Mouse (Mus musculus): ENCODE data around the gene Skap2. TPM values are rescaled to one million over a fixed set of nuclear protein-coding genes. Genes with fewer than 3 reads are reported as not detected.

Gene Skap2
- polyA plus RNA-seq, 1 experiment: 9.1 TPM

- Histone ChIP-seq H3K4me3 (ENCODE audit: extremely low read depth, insufficient read depth, insufficient read length) (no peak overlapping the region), H3K27me3 (ENCODE audit: control insufficient read depth, insufficient read depth, low read length) (no peaks in the 10 kb centered on the region), H3K27ac (ENCODE audit: insufficient read depth, low read length) (0 out of 2 replicates have a peak overlapping the region, but pooled peaks have one; percentile 26), H3K36me3 (ENCODE audit: control insufficient read depth, insufficient read depth, low read length) (no peaks in the 10 kb centered on the region), H3K4me1 (ENCODE audit: control insufficient read depth, insufficient read depth, insufficient read length) (no peaks in the 10 kb centered on the region)
- DNase-seq (ENCODE audit: low read depth in 1 of 2, low spot score in 2 of 2): no peak
- TF ChIP-seq CTCF (IDR thresholded peaks at IDR 0.05; ENCODE audit: extremely low read depth, insufficient read depth, insufficient read length, insufficient replicate concordance) (no peak), POLR2A (IDR thresholded peaks at IDR 0.05; ENCODE audit: low read depth, low read length) (no peak)
- 37% methylated on average over 13 of the region's 13 CpGs for WGBS
These were observed 131.0 kb downstream of the Skap2 start for GRCm38 (mm10) chr6:51881181-51881968.

GRCm38 (mm10) chr6:51880778-51881177 is 131.6 kb downstream of the Skap2 start:
- H3K27ac ChIP-seq (ENCODE audit: insufficient read depth, low read length): 0 out of 2 replicates have a peak overlapping the region, but pooled peaks have one; percentile 26
- no peaks in the 10 kb centered on the region for H3K4me1 ChIP-seq (ENCODE audit: control insufficient read depth, insufficient read depth, insufficient read length)
- 54% methylated on average over 6 of the region's 6 CpGs for WGBS
- H3K4me3 ChIP-seq (ENCODE audit: extremely low read depth, insufficient read depth, insufficient read length): no peak overlapping the region
- DNase-seq (ENCODE audit: low read depth in 1 of 2, low spot score in 2 of 2): no peak
- H3K36me3 ChIP-seq (ENCODE audit: control insufficient read depth, insufficient read depth, low read length): no peaks in the 10 kb centered on the region
- no peak for TF ChIP-seq CTCF (IDR thresholded peaks at IDR 0.05; ENCODE audit: extremely low read depth, insufficient read depth, insufficient read length, insufficient replicate concordance)
- TF ChIP-seq POLR2A (IDR thresholded peaks at IDR 0.05; ENCODE audit: low read depth, low read length): no peak
- no peaks in the 10 kb centered on the region for H3K27me3 ChIP-seq (ENCODE audit: control insufficient read depth, insufficient read depth, low read length)

GRCm38 (mm10) chr6:51878551-51878950 is 133.8 kb downstream of the Skap2 start:
- H3K36me3 ChIP-seq (ENCODE audit: control insufficient read depth, insufficient read depth, low read length): peaks cover 2% of the 10 kb centered on the region; the same call in 1 of the 2 replicates
- no peaks in the 10 kb centered on the region for H3K4me1 ChIP-seq (ENCODE audit: control insufficient read depth, insufficient read depth, insufficient read length)
- no peak overlapping the region for H3K27ac ChIP-seq (ENCODE audit: insufficient read depth, low read length)
- TF ChIP-seq CTCF (IDR thresholded peaks at IDR 0.05; ENCODE audit: extremely low read depth, insufficient read depth, insufficient read length, insufficient replicate concordance) (no peak), POLR2A (IDR thresholded peaks at IDR 0.05; ENCODE audit: low read depth, low read length) (no peak)
- H3K4me3 ChIP-seq (ENCODE audit: extremely low read depth, insufficient read depth, insufficient read length): no peak overlapping the region
- no peak for DNase-seq (ENCODE audit: low read depth in 1 of 2, low spot score in 2 of 2)
- no peaks in the 10 kb centered on the region for H3K27me3 ChIP-seq (ENCODE audit: control insufficient read depth, insufficient read depth, low read length)
- 75% methylated on average over 2 of the region's 2 CpGs for WGBS

GRCm38 (mm10) chr6:51876841-51877553 is 135.4 kb downstream of the Skap2 start:
- H3K4me3 ChIP-seq (ENCODE audit: extremely low read depth, insufficient read depth, insufficient read length): no peak overlapping the region
- 75% methylated on average over 13 of the region's 13 CpGs for WGBS
- TF ChIP-seq CTCF (IDR thresholded peaks at IDR 0.05; ENCODE audit: extremely low read depth, insufficient read depth, insufficient read length, insufficient replicate concordance) (no peak), POLR2A (IDR thresholded peaks at IDR 0.05; ENCODE audit: low read depth, low read length) (no peak)
- no peaks in the 10 kb centered on the region for H3K4me1 ChIP-seq (ENCODE audit: control insufficient read depth, insufficient read depth, insufficient read length)
- no peak for DNase-seq (ENCODE audit: low read depth in 1 of 2, low spot score in 2 of 2)
- H3K27ac ChIP-seq (ENCODE audit: insufficient read depth, low read length): no peak overlapping the region
- no peaks in the 10 kb centered on the region for H3K27me3 ChIP-seq (ENCODE audit: control insufficient read depth, insufficient read depth, low read length)
- peaks cover 2% of the 10 kb centered on the region; the same call in 1 of the 2 replicates for H3K36me3 ChIP-seq (ENCODE audit: control insufficient read depth, insufficient read depth, low read length)

- no peaks in the 10 kb centered on the region for H3K27me3 ChIP-seq (ENCODE audit: control insufficient read depth, insufficient read depth, low read length)
- WGBS: 62% methylated on average over 6 of the region's 6 CpGs
- H3K4me1 ChIP-seq (ENCODE audit: control insufficient read depth, insufficient read depth, insufficient read length): no peaks in the 10 kb centered on the region
- TF ChIP-seq POLR2A (IDR thresholded peaks at IDR 0.05; ENCODE audit: low read depth, low read length): no peak
- TF ChIP-seq CTCF (IDR thresholded peaks at IDR 0.05; ENCODE audit: extremely low read depth, insufficient read depth, insufficient read length, insufficient replicate concordance): no peak
- no peak for DNase-seq (ENCODE audit: low read depth in 1 of 2, low spot score in 2 of 2)
- no peak overlapping the region for H3K4me3 ChIP-seq (ENCODE audit: extremely low read depth, insufficient read depth, insufficient read length)
- H3K36me3 ChIP-seq (ENCODE audit: control insufficient read depth, insufficient read depth, low read length): peaks cover 2% of the 10 kb centered on the region; the same call in 1 of the 2 replicates
- no peak overlapping the region for H3K27ac ChIP-seq (ENCODE audit: insufficient read depth, low read length)
These were observed 136.3 kb downstream of the Skap2 start for GRCm38 (mm10) chr6:51875884-51876626.

- 82% methylated on average over 2 of the region's 2 CpGs for WGBS
These were observed 138.3 kb downstream of the Skap2 start for GRCm38 (mm10) chr6:51874035-51874434.

More at GRCm38 (mm10) chr6:51874035-51874434, 138.3 kb downstream of the Skap2 start:
- H3K4me1 ChIP-seq (ENCODE audit: control insufficient read depth, insufficient read depth, insufficient read length): no peaks in the 10 kb centered on the region
- no peak overlapping the region for H3K27ac ChIP-seq (ENCODE audit: insufficient read depth, low read length)
- DNase-seq (ENCODE audit: low read depth in 1 of 2, low spot score in 2 of 2): no peak
- TF ChIP-seq POLR2A (IDR thresholded peaks at IDR 0.05; ENCODE audit: low read depth, low read length) (no peak), CTCF (IDR thresholded peaks at IDR 0.05; ENCODE audit: extremely low read depth, insufficient read depth, insufficient read length, insufficient replicate concordance) (no peak)
- no peaks in the 10 kb centered on the region for H3K27me3 ChIP-seq (ENCODE audit: control insufficient read depth, insufficient read depth, low read length)
- peaks cover 2% of the 10 kb centered on the region; the same call in 1 of the 2 replicates for H3K36me3 ChIP-seq (ENCODE audit: control insufficient read depth, insufficient read depth, low read length)
- H3K4me3 ChIP-seq (ENCODE audit: extremely low read depth, insufficient read depth, insufficient read length): no peak overlapping the region
